Mouse (Mus musculus): ENCODE data around the gene Arl5a.

Gene Arl5a

DNA sequence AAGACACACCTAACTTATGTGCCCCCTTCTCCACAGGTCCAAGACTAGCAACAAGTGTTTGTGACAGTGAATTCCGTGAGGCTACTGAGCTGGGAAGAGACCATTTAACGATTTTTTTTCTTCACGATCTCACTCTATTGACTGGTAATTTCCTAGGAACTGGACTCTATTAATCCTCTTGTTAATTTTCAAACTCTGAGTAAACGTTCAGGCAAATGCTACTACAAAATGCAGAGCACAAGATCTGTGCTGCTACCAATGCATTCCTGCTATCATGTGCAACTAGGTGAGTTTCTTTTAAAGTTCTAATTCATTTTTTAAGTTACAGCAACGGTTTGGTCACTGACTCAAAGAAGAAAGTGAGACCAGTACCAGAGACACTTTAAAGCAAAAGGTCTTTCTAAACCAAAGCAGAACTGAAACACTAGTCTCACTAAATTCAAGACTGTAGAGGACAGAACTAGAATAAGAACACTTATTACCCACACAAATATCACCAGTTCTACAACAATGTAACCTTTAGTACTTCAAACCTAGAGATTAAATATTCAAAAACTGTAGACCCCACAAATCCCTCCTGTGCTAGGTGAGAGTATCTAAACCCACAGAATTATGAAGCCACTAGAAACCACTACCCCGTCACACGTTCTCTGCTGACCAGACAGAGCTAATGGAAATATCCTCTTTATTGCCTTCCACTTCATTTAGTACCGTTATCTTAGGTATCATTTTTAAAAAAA lies 1.7 kb downstream of the Arl5a start:
- DNase-seq (ENCODE audit: low read depth, low spot score), result no peak

- no peak for DNase-seq (ENCODE audit: low read depth, low spot score)
Measured at GRCm38 (mm10) chr2:52421197-52421596, 3.5 kb downstream of the Arl5a start.

DNA sequence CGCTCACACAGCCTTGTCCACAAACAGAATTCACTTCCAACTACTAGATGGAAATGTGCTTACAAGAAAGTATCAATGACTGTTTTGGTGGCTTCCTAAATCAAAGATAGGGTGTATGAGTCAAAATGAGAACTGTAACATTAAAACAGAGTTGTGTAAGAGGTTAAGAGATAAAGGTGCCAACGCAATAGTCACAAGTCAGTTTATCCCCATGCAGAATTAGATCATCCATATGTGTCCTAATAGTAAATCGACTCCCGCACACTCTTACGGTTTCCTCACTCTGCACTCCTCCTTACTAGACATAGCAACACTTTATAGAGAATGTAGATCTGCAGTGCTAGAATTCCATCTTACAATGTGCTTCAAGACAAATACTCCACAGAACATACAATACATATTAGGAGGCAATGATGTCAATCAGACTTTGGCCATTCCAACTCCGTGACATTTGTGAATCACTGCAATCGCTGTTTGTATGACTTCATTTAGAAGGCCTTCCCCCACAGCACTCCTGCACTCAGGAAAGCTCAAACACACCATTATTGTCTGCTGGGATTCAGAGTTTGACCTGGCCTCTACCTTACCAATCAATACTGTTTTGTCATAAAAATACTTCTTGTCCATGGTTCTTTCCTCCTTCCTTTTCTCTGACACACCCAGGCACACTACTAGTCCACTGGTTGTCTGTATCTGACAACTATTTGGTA lies 4.5 kb downstream of the Arl5a start:
- no peak for DNase-seq (ENCODE audit: low read depth, low spot score)

DNA sequence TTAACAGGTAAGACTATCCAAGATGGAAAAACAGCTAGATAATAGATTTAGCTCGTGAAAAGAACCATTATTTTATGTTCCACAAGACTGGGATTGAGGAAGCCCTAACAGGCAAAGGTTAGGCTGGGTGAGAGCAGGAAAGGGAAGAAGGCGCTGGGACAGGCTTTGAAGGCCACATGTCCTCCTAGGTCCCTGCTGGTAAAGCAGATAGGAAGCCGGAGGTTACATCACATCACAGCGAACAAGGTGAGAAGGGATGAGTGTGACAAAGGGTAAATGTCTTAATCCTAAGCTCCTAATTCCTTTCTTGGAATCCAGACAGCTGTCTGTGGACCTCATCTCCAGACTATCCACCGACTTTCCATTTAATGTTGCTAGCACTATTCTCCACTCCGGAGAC lies 5.4 kb downstream of the Arl5a start:
- DNase-seq (ENCODE audit: low read depth, low spot score), result no peak

- DNase-seq (ENCODE audit: low read depth, low spot score), result no peak
Measured at GRCm38 (mm10) chr2:52412524-52413037, 12.1 kb downstream of the Arl5a start.

DNA sequence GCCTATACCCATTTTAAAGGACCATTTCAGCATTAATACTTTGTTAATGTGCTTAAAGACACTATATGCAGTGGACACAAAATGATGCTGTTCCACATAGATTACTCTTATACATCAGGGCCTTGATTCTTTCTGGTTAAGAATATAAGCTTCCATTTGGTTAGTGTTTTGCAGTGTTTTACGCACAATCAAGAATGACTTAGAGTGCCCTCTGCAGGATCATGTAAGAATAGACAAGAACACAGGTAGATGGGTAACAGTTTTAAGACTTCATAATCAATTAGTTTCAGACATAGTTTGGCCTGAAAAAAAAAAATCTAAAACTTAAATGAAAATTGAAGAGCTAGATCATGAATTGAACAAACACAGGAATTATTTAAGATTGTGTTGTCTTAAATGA lies 18.2 kb downstream of the Arl5a start:
- peak; percentile 17 for DNase-seq (ENCODE audit: low read depth, low spot score)

GRCm38 (mm10) chr2:52405238-52405637 lies 19.5 kb downstream of the Arl5a start:
- DNase-seq (ENCODE audit: low read depth, low spot score), result no peak

- DNase-seq (ENCODE audit: low read depth, low spot score), result no peak
Measured at GRCm38 (mm10) chr2:52394529-52394928, 30.2 kb downstream of the Arl5a start.

- no peak for DNase-seq (ENCODE audit: low read depth, low spot score)
Measured at GRCm38 (mm10) chr2:52390415-52390975, 34.2 kb downstream of the Arl5a start.

DNA sequence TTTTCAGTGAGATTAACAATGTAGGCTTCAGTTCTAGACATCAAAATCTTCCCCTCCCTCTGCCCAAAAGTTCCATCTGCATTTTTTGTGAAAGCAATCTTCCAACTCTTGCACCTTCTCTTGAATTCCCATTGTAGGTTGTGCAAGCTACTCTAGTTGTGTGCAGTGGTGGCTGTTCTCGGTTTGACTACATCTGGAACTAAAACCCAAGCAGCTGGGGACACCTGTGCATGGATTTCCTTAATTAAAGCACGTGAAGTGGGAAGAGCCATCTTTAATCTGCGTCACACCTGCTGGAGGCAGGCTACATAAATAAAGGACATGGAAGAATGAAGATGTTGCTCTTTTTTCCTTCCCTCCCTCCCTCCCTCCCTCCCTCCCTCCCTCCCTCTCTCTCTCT lies 34.7 kb downstream of the Arl5a start:
- DNase-seq (ENCODE audit: low read depth, low spot score), result no peak

GRCm38 (mm10) chr2:52386451-52386850 lies 38.2 kb downstream of the Arl5a start:
- DNase-seq (ENCODE audit: low read depth, low spot score), result no peak

DNA sequence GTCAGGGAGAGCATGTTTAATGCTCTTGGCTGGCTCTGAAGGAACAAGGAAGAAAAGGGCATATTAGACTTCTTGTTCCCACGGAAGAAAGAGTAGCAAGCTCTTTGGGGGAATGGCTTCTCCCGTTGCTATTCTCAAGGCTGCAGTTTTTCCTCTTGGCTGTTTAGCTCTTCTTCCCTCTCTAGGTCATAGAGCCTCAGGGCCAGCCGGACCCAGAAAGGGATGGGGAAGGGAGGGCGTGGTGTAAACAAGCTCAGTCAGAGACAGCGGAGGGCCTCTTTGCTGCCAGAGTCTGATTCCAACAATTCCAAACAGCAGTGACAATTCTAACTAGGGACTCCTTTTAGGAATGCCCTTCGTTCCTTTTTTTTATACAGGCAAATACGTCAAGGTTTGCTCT lies 38.7 kb downstream of the Arl5a start:
- DNase-seq (ENCODE audit: low read depth, low spot score), result no peak

DNA sequence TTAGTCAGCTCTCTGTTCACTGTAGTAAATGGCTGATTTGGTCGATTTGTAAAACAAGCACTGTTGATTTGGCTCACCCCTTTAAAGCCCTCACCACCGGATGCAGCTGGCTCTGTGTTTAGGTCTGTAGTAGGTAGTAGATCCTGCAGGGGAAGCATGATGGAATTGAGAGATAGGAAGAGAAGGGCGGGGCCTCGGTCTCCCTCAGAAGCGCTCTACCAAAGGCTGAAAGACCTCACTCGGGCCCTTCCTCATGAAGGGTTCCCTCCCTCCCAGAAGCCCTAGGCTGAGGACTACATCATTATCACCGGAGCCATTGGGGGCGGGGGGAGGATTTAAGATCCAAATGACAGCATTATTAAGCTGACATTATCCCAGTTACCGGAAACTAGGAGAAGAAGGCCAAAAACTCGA lies 45.8 kb downstream of the Arl5a start:
- peak; percentile 48 for DNase-seq (ENCODE audit: low read depth, low spot score)

DNA sequence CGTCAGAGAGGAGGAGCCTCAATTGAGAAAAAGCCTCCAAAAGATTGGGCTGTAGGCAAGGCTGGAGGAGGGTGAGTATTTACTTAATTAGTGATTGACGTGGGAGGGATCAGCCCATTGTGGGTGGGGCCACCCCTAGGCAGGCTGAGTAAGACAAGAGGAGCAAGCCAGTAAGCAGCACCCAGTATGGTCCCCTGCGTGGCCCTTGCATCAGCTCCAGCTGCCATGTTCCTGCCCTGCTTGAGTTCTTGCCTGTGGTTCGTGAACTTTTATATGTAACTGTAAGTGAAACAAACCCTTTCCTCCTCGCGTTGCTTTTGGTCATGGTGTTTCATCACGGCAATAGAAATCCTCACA lies 46.3 kb downstream of the Arl5a start, which contains the start of gene Neb:
TSS of gene Neb (minus strand) at position 27 of the 357 bp plus-strand sequence.
- DNase-seq (ENCODE audit: low read depth, low spot score), result peak; percentile 83

DNA sequence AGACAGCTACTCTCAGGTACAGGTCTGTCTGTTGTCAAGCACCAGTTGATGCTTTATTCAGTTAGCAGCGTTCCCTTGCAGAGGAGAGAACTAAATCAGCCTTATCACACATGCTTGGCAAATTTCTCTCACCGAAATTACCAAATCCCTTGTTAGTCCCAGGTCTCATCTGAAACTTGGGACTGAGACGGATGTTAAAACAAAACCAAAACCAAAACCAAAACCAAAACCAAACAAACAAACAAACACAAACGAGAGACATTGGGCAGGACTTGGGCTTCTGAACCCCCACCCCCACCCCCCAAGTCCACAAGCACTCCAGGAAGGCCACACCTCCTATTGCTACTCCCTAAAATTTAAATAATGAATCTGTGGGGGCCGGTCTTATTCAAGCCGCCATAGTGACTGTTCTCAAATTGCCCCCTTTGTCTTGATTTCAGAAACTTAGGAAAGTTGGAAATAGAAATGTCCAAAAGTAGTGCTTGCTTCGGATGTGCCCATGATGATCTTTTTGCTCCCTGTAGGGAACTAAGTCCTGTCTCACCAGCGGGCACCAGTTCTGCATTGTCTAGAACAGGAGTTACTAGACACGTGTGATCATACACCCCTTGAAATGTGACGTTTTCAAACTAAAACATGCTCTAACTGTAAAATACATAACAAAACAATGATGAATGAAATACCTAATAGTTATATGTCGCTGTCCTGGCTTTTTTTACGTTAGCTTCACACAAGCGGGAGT lies 46.8 kb downstream of the Arl5a start:
- peak; percentile 21 for DNase-seq (ENCODE audit: low read depth, low spot score)

GRCm38 (mm10) chr2:52374706-52375105 lies 50.0 kb downstream of the Arl5a start:
- no peak for DNase-seq (ENCODE audit: low read depth, low spot score)

GRCm38 (mm10) chr2:52372480-52372879 lies 52.2 kb downstream of the Arl5a start:
- DNase-seq (ENCODE audit: low read depth, low spot score), result no peak

- no peak for DNase-seq (ENCODE audit: low read depth, low spot score)
Measured at GRCm38 (mm10) chr2:52372080-52372479, 52.6 kb downstream of the Arl5a start.

DNA sequence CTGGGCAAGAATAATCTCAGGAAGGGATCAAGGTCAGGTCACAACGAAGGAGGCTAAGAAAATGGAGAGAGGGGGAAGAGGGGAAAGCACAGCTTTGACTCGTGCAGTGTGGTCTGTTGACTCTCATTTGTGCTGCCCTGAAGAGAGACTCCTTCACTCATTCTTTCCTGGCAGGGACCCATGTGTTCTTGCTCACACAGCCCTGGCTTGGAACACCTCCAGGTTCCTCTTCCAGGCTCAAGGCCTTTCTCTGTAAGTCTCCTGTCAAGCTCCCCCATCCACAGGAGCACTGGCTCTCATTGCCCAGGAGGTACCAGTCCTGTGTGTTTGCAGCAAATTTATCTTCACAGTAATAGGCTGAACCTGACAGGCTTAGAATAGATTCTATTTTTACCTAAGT lies 53.6 kb downstream of the Arl5a start:
- no peak for DNase-seq (ENCODE audit: low read depth, low spot score)

DNA sequence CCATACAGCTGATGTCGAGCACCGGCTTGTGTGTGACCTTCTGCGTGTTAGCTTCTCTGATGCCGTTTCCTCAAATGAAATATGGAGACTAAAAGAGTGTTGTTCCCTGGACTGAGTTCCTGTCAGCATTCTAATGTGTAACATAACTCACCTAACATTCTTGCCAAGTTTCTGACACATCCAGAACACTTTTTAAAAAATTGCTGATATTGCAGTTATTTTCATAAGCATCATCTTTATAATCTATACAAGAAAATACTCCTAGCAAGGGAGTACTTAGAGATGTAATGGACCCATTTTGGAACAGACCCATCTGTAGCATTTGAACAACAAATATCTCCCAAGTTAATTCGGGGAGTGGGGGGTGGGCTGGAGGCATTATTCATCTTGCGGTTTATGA lies 55.1 kb downstream of the Arl5a start:
- no peak for DNase-seq (ENCODE audit: low read depth, low spot score)

DNA sequence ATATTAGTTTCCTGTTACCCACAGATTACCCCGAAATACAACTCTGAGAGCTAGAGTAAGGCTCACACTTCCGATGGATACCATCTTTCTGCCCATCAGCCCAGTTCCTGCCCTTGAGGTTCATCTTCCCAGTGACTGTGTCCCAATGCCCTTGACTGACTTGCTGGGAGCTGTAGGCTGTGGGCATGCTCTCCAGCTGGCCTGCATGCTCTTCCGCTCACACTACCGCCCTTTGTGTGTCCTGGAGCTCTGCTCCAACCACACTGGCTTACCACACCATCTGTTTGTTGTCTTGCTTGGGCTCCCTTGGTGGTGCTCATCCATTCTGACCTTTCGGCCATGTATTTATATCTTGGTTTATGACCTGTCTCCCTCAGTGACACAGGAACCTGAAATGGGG lies 57.0 kb downstream of the Arl5a start:
- DNase-seq (ENCODE audit: low read depth, low spot score), result no peak

DNA sequence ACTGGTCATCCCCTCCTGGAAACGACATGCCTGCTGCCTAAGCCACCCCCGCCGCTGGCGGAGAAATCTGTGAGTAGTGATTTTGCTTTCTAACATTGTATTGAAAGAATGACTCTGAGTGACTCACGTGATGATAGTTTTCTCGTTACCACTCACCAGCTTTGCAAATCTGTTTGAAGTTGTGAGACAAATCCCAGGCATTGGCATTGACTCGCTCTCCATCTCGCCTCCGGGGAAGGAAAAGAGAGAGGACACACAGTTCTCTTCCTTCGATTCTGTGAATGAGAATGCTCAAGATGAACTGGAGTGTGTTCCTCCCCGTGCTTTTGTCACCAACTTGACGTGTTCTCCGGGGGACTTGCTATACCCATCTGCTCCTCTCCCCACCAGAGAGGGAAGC lies 57.5 kb downstream of the Arl5a start:
- DNase-seq (ENCODE audit: low read depth, low spot score), result no peak

Data from R1 (cell line).